Mouse (Mus musculus) embryonic facial prominence, embryonic 11.5 days (tissue): Measurements from ENCODE around the gene Krtap19-1. TPM values are rescaled to one million over a fixed set of nuclear protein-coding genes. Genes with fewer than 3 reads are reported as not detected.

Source experiments
- ATAC-seq: fragments of 200-750 bp; cut with Nextera tagmentation; replicated peaks from 2 replicates; pipeline ENCODE4 v1.8.0; 2017; ENCODE audit warnings: low read depth; ENCODE audit not compliant: insufficient number of reproducible peaks, low FRiP score, low TSS enrichment
- DNase-seq: peaks from one replicate; pipeline ENCODE4 v3.0.0-alpha.2; 2015; ENCODE audit warnings: low spot score
- H3K27ac ChIP-seq: fragments of 300-500 bp; sonication (generic); replicated peaks from 2 replicates; pipeline ENCODE4 v1.5.1; 2014; ENCODE audit warnings: mild to moderate bottlenecking, low read depth, low read length, control low read depth
- H3K27me3 ChIP-seq: fragments of 300-500 bp; sonication (generic); 2 replicates; pipeline ENCODE4 v1.6.1; 2014; ENCODE audit warnings: mild to moderate bottlenecking, low read length, moderate library complexity, mixed read lengths; ENCODE audit not compliant: control insufficient read depth, insufficient read depth
- H3K36me3 ChIP-seq: fragments of 300-500 bp; sonication (generic); replicated peaks from 2 replicates; pipeline ENCODE4 v1.6.1; 2014; ENCODE audit warnings: low read depth, mild to moderate bottlenecking, low read length, moderate library complexity, mixed read lengths; ENCODE audit not compliant: control insufficient read depth, insufficient read depth
- H3K4me1 ChIP-seq: fragments of 300-500 bp; sonication (generic); 2 replicates; pipeline ENCODE4 v1.6.1; 2014; ENCODE audit warnings: low read length, mixed read lengths; ENCODE audit not compliant: control insufficient read depth, insufficient read depth
- H3K4me2 ChIP-seq: fragments of 300-500 bp; sonication (generic); 2 replicates; pipeline ENCODE4 v1.6.1; 2014; ENCODE audit warnings: low read depth, mild to moderate bottlenecking, control low read depth, low read length, moderate library complexity
- H3K4me3 ChIP-seq: fragments of 300-500 bp; sonication (generic); 2 replicates; pipeline ENCODE4 v1.5.1; 2014; ENCODE audit warnings: low read depth, low read length, control low read depth
- H3K9ac ChIP-seq: fragments of 300-500 bp; sonication (generic); replicated peaks from 2 replicates; pipeline ENCODE4 v1.6.1; 2014; ENCODE audit warnings: mild to moderate bottlenecking, control low read depth, low read length
- H3K9me3 ChIP-seq: fragments of 300-500 bp; sonication (generic); replicated peaks from 2 replicates; pipeline ENCODE4 v1.6.1; 2016; ENCODE audit warnings: mild to moderate bottlenecking, low read length, inconsistent platforms, mixed read lengths; ENCODE audit not compliant: control insufficient read depth
- WGBS: fragments of 180-500 bp; shearing (Covaris S2); extraction: QIAGEN DNeasy Blood & Tissue Kit; methylation state at CpG from one replicate; pipeline ENCODE4 v1.1.7; 2014; 5-methylcytosine and 5-hydroxymethylcytosine counted together
- polyA plus RNA-seq: library from polyadenylated mRNA; unstranded; fragments of >200 nt; fragmentation: Nextera tagmentation; extraction: Ambion mirVana; gene quantifications from 2 replicates; pipeline ENCODE4 v1.2.1, GENCODE M21; 2014

The Krtap19-1 gene
- polyA plus RNA-seq, result not detected in 2 replicates

DNA sequence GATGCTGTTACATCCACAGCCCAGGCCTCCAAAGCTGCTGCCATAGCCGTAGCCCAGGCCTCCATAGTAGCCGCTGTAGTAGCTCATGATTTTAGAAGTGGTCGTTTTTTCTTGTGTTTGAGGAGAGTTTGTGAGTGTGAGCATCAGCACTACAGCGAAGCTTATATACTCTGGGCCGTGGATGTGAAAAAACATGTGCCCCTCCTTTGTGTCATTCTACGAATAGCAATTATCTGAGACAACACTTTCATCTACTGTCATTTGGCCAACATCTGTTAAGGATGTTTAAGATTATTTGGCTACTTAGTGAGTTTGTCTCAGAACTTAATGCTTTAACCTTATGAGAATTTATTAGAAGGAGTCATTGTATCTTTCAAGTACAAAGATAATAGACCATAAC, at the start of gene Krtap19-1:
Krtap19-1 (minus strand) TSS at position 101 of the 400 bp plus-strand sequence.
- no peak within 1 kb of the TSS for H3K27ac ChIP-seq
- no peak within 1 kb of the TSS for H3K9ac ChIP-seq
- H3K27me3 ChIP-seq, result no peaks in the 10 kb centered on the region
- no peaks in the 10 kb centered on the region for H3K9me3 ChIP-seq
- no peak within 1 kb of the TSS for H3K4me2 ChIP-seq
- no peak within 1 kb of the TSS for H3K4me3 ChIP-seq
- 87% methylated on average over 6 of the region's 6 CpGs for WGBS
- DNase-seq (no peak), ATAC-seq (no peak)
- no peaks in the 10 kb centered on the region for H3K36me3 ChIP-seq
- H3K4me1 ChIP-seq, result no peaks in the 10 kb centered on the region

DNA sequence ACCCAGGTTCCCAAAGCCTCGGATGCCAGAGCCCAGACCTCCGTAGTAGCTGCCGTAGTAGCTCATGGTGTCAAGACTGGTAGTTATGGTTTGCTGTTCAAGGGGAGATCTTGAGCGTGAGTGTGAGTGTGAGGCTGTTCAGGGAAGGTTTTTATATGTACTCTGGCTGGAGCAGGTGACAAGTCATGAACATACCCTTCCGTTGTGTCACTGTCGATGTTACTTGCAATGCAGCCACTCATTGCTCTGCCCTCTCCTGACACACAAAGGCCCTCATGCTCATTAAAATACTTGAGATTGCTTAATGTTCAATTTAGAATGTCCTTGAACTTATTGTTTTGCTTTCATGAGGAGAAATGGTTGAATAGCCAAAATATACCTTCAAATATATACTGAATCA, 27.1 kb upstream of the Krtap19-1 start, which contains the start of gene Krtap19-5:
Krtap19-5 (minus strand) TSS at position 101 of the 400 bp plus-strand sequence.
- DNase-seq, result no peak
- no peaks in the 10 kb centered on the region for H3K4me1 ChIP-seq
- H3K27ac ChIP-seq, result no peak within 1 kb of the TSS
- no peaks in the 10 kb centered on the region for H3K9me3 ChIP-seq
- H3K4me2 ChIP-seq, result no peak within 1 kb of the TSS
- WGBS, result 94% methylated on average over 6 of the region's 6 CpGs
- no peaks in the 10 kb centered on the region for H3K27me3 ChIP-seq
- H3K36me3 ChIP-seq, result no peaks in the 10 kb centered on the region
- ATAC-seq, result no peak
- no peak within 1 kb of the TSS for H3K9ac ChIP-seq
- no peak within 1 kb of the TSS for H3K4me3 ChIP-seq

DNA sequence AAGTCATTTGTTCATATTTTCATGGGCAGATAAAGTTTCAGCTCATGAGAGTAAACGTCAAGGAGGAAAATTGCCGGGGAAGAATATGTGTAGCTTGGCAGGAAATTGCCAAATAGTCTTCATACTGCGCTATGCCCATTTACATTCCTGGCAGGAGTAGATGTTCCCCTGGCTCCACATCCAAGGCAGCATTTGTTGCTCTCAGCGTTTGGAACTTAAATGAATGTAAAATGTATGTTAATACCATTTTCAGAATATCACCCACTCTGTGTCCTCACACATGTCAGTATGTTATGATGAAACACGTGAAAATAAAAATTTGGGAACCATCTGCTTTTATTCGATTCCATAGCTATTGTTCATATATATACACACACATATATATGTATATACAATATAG, 17.7 kb upstream of the Krtap19-1 start:
- Histone ChIP-seq H3K4me3 (no peak overlapping the region), H3K4me1 (no peaks in the 10 kb centered on the region), H3K27me3 (no peaks in the 10 kb centered on the region), H3K9ac (no peak overlapping the region), H3K9me3 (no peaks in the 10 kb centered on the region), H3K36me3 (no peaks in the 10 kb centered on the region), H3K4me2 (no peak overlapping the region), H3K27ac (no peak overlapping the region)
- ATAC-seq (no peak), DNase-seq (no peak)
- 85% methylated on average over 6 of the region's 6 CpGs for WGBS

DNA sequence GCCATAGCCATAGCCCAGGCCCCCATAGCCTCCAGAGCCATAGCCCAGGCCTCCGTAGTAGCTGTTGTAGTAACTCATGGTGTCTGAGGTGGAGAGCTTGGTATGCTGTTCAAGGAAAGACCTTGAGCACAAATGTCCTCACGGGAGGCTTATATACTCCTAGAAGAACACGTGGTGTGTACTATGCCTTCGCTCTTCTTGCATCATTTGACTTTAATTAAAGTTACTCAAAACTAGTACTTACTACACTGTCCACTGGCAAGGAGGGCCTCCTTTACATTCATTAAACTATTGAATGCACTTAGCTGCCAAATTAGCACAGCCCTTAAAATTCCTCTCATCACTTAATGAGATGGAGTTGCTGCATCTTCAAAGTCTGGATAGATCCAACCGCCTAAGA, 15.8 kb upstream of the Krtap19-1 start, which contains the start of gene Krtap19-4:
Krtap19-4 (minus strand) TSS at position 101 of the 400 bp plus-strand sequence.
- DNase-seq, result no peak
- no peak within 1 kb of the TSS for H3K9ac ChIP-seq
- no peak for ATAC-seq
- H3K9me3 ChIP-seq, result no peaks in the 10 kb centered on the region
- no peaks in the 10 kb centered on the region for H3K36me3 ChIP-seq
- H3K27ac ChIP-seq, result no peak within 1 kb of the TSS
- no peak within 1 kb of the TSS for H3K4me2 ChIP-seq
- 87% methylated on average over 5 of the region's 5 CpGs for WGBS
- no peaks in the 10 kb centered on the region for H3K4me1 ChIP-seq
- H3K27me3 ChIP-seq, result no peaks in the 10 kb centered on the region
- no peak within 1 kb of the TSS for H3K4me3 ChIP-seq

DNA sequence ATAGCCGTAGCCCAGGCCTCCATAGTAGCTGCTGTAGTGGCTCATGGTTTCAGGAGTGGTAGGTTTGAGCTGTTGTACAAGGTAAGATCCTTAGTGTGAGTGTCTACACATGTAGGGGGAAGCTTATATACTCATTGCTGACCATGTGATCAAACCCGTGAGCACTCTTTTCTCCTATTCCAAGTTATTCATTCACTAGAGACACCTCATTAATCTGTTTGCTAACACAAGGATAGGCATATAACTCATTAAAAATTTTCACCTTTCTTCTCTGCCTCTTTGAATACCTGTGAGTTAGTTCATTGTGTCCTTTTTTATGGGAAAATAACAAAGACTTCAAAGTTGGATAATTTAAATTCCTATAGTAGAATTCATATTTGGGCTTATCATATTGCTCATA, 8.7 kb upstream of the Krtap19-1 start, which contains the start of gene Krtap19-3:
Krtap19-3 (minus strand) TSS at position 101 of the 400 bp plus-strand sequence.
- H3K4me2 ChIP-seq, result no peak within 1 kb of the TSS
- no peak within 1 kb of the TSS for H3K27ac ChIP-seq
- no peak within 1 kb of the TSS for H3K9ac ChIP-seq
- H3K4me3 ChIP-seq, result no peak within 1 kb of the TSS
- ATAC-seq, result no peak
- no peaks in the 10 kb centered on the region for H3K36me3 ChIP-seq
- no peaks in the 10 kb centered on the region for H3K9me3 ChIP-seq
- WGBS, result 93% methylated on average over 2 of the region's 2 CpGs
- no peak for DNase-seq
- H3K4me1 ChIP-seq, result no peaks in the 10 kb centered on the region
- H3K27me3 ChIP-seq, result no peaks in the 10 kb centered on the region

DNA sequence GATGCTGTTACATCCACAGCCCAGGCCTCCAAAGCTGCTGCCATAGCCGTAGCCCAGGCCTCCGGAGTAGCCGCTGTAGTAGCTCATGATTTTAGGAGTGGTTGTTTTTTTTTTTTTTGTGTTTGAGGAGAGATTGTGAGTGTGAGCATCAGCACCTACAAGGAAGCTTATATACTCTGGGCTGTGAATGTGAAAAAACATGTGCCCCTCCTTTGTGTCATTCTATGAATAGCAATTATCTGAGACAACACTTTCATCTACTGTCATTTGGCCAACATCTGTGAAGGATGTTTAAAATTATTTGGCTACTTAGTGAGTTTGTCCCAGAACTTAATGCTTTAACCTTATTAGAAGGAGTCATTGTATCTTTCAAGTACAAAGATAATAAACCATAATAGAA, 5.0 kb upstream of the Krtap19-1 start, which contains the start of gene Krtap19-2:
Krtap19-2 (minus strand) TSS at position 101 of the 400 bp plus-strand sequence.
- DNase-seq, result no peak
- Histone ChIP-seq H3K4me1 (no peaks in the 10 kb centered on the region), H3K27ac (no peak within 1 kb of the TSS), H3K9ac (no peak within 1 kb of the TSS), H3K36me3 (no peaks in the 10 kb centered on the region), H3K4me3 (no peak within 1 kb of the TSS), H3K27me3 (no peaks in the 10 kb centered on the region), H3K9me3 (no peaks in the 10 kb centered on the region), H3K4me2 (no peak within 1 kb of the TSS)
- ATAC-seq, result no peak
- WGBS, result 93% methylated on average over 3 of the region's 3 CpGs

DNA sequence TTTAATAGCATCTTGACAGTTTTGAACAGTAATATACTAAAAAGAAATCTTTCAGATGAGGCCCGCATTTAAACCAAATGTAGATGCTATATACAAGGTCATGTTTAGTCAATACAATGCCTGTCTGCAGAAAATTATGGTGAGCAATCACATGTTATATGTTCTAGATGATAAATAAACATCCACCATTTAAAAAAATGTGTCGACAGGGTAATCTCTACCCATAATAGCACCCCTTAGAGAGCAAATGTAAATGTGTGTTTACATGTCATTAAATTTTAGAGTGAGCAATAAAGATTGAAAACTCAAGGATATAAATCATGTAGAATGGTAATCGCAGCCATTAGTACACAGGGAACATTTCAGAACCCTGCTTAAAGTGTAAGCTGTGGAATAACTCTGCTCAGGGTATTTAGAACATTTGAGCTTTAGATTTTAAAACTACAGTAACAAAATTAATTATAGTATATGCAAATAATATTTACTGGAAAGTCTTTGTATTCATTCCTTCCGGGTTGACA, 4.3 kb downstream of the Krtap19-1 start:
- Histone ChIP-seq H3K27me3 (no peaks in the 10 kb centered on the region), H3K9ac (no peak overlapping the region), H3K4me3 (no peak overlapping the region), H3K36me3 (no peaks in the 10 kb centered on the region), H3K27ac (no peak overlapping the region), H3K4me2 (no peak overlapping the region), H3K9me3 (no peaks in the 10 kb centered on the region), H3K4me1 (no peaks in the 10 kb centered on the region)
- no peak for ATAC-seq
- DNase-seq, result no peak
- 91% methylated on average over 4 of the region's 4 CpGs for WGBS

DNA sequence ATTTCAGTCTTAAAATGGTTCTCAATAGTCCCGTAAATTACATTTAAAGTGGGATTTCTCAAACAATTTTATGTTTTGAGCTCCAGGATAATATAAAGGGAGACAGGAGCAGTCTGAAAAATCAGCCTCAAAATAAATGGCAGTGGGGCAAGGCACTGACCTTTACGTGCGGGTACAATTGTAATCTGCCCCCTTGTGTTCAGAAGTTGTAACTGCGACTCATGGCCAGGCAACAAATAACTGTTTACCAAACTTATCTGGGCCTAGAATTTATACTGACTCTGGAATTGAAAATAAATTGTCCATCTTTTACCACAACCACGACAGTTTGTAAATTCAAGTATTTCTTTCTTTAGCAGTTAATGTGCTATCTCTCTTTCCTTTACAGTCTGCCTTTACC, 17.8 kb downstream of the Krtap19-1 start:
- H3K4me3 ChIP-seq, result no peak overlapping the region
- H3K27me3 ChIP-seq, result no peaks in the 10 kb centered on the region
- no peaks in the 10 kb centered on the region for H3K9me3 ChIP-seq
- peak; percentile 60 for DNase-seq
- no peak for ATAC-seq
- H3K9ac ChIP-seq, result no peak overlapping the region
- 14% methylated on average over 5 of the region's 5 CpGs for WGBS
- H3K27ac ChIP-seq, result no peak overlapping the region
- H3K36me3 ChIP-seq, result no peaks in the 10 kb centered on the region
- H3K4me1 ChIP-seq, result no peaks in the 10 kb centered on the region
- H3K4me2 ChIP-seq, result no peak overlapping the region
